Mouse (Mus musculus) gastrocnemius, adult 2 months (tissue): ENCODE measurements around the gene Btnl9. TPM values are rescaled to one million over a fixed set of nuclear protein-coding genes. Genes with fewer than 3 reads are reported as not detected.
"Not testable (repeated sequence)": the region's sequence is repeated elsewhere in the genome, so short reads cannot be mapped to it uniquely, and the experiment has no call there.

Source experiments
- DNase-seq: peaks from one replicate; pipeline ENCODE4 v3.0.0; 2022
- H3K27ac ChIP-seq: fragments of 200-600 bp; 2 replicates; pipeline ENCODE4 v1.8.1; 2022; ENCODE audit warnings: mild to moderate bottlenecking
- H3K4me3 ChIP-seq: fragments of 200-600 bp; 2 replicates; pipeline ENCODE4 v1.8.1; 2022; ENCODE audit warnings: mild to moderate bottlenecking, moderate library complexity
- CTCF ChIP-seq: fragments of 200-600 bp; IDR thresholded peaks from 2 replicates; pipeline ENCODE4 v1.8.1; 2022; ENCODE audit warnings: antibody characterized with exemption, mild to moderate bottlenecking, moderate library complexity
- intact Hi-C: fragments of 180-260 bp; cut with DNase I; formaldehyde crosslinking; loops from one replicate; pipeline ENCODE4 v1.15.1; 2025
- total RNA-seq, 2 experiments: library from RNA; stranded (reverse); gene quantifications; 2 replicates each; pipeline ENCODE4 v1.2.3; 2021

The Btnl9 gene
- total RNA-seq, 2 experiments from 2014 or later = 0.97 to 3.6 TPM

- Histone ChIP-seq H3K27ac (peak overlapping the region; percentile 98), H3K4me3 (peak overlapping the region; percentile 87)
- DNase-seq = peak; percentile 25
- TF ChIP-seq CTCF = no peak
- intact Hi-C loops = loop anchor here (2.0 to 10.0 kb wide), 2 partner anchors 42 to 388 kb away; partner anchors contain the start of genes Mgat1 and Trim41
Measured at GRCm38 (mm10) chr11:49202523-49203061, 15.6 kb upstream of the Btnl9 start.

GRCm38 (mm10) chr11:49202071-49202470, 15.1 kb upstream of the Btnl9 start:
- Histone ChIP-seq H3K4me3 (peak overlapping the region; percentile 87), H3K27ac (peak overlapping the region; percentile 98)
- intact Hi-C loops = loop anchor here (2.0 to 10.0 kb wide), 2 partner anchors 43 to 387 kb away; partner anchors contain the start of genes Mgat1 and Trim41
- TF ChIP-seq CTCF = no peak
- no peak for DNase-seq

- H3K27ac ChIP-seq = no peak overlapping the region
- intact Hi-C loops = loop anchor here (10.0 kb wide), 1 partner anchor 386 kb away; the partner anchor contains the start of gene Trim41
- no peak for TF ChIP-seq CTCF
- no peak overlapping the region for H3K4me3 ChIP-seq
- no peak for DNase-seq
Measured at GRCm38 (mm10) chr11:49201142-49201541, 14.2 kb upstream of the Btnl9 start.

GRCm38 (mm10) chr11:49200666-49201065, 13.7 kb upstream of the Btnl9 start:
- intact Hi-C loops = loop anchor here (10.0 kb wide), 1 partner anchor 386 kb away; the partner anchor contains the start of gene Trim41
- H3K4me3 ChIP-seq = no peak overlapping the region
- DNase-seq = no peak
- no peak for TF ChIP-seq CTCF
- no peak overlapping the region for H3K27ac ChIP-seq

GRCm38 (mm10) chr11:49195819-49196322, 8.9 kb upstream of the Btnl9 start:
- intact Hi-C loops = no loop called here
- TF ChIP-seq CTCF = no peak
- H3K27ac ChIP-seq = peak overlapping the region; percentile 5; the same call in 1 of the 2 replicates
- 0 out of 2 replicates have a peak overlapping the region, but pooled peaks have one; percentile 19 for H3K4me3 ChIP-seq
- DNase-seq = no peak

- intact Hi-C loops, H3K27ac ChIP-seq, H3K4me3 ChIP-seq, DNase-seq: not testable (repeated sequence)
Measured at GRCm38 (mm10) chr11:49194771-49195170, 7.8 kb upstream of the Btnl9 start.

GRCm38 (mm10) chr11:49191083-49191482, 4.1 kb upstream of the Btnl9 start:
- intact Hi-C loops = no loop called here
- Histone ChIP-seq H3K4me3 (no peak overlapping the region), H3K27ac (no peak overlapping the region)
- no peak for DNase-seq
- TF ChIP-seq CTCF = no peak

GRCm38 (mm10) chr11:49189737-49190136, 2.8 kb upstream of the Btnl9 start:
- no peak overlapping the region for H3K4me3 ChIP-seq
- intact Hi-C loops = loop anchor here (1.0 kb wide), 1 partner anchor 82 kb away; no protein-coding TSS in a partner anchor
- no peak overlapping the region for H3K27ac ChIP-seq
- peak; percentile 78 for TF ChIP-seq CTCF
- peak; percentile 56 for DNase-seq

GRCm38 (mm10) chr11:49187701-49188100, 742 bp upstream of the Btnl9 start:
- intact Hi-C loops = no loop called here
- no peak for DNase-seq
- no peak for TF ChIP-seq CTCF
- H3K4me3 ChIP-seq = no peak overlapping the region
- 0 out of 2 replicates have a peak overlapping the region, but pooled peaks have one; percentile 13 for H3K27ac ChIP-seq

- TF ChIP-seq CTCF = peak; percentile 19; the same call in 1 of the 2 replicates
- no peak for DNase-seq
- H3K27ac ChIP-seq = peak overlapping the region; percentile 46
- H3K4me3 ChIP-seq = peak overlapping the region; percentile 48
- intact Hi-C loops = no loop called here
Measured at GRCm38 (mm10) chr11:49186452-49186851, 507 bp downstream of the Btnl9 start.

GRCm38 (mm10) chr11:49183172-49183571, 3.8 kb downstream of the Btnl9 start:
- no peak for TF ChIP-seq CTCF
- no peak overlapping the region for H3K4me3 ChIP-seq
- no peak for DNase-seq
- intact Hi-C loops = no loop called here
- no peak overlapping the region for H3K27ac ChIP-seq

- H3K27ac ChIP-seq, H3K4me3 ChIP-seq, DNase-seq, intact Hi-C loops: not testable (repeated sequence)
Measured at GRCm38 (mm10) chr11:49176047-49176779, 10.7 kb downstream of the Btnl9 start.

- no peak overlapping the region for H3K27ac ChIP-seq
- DNase-seq = no peak
- intact Hi-C loops = no loop called here
- no peak overlapping the region for H3K4me3 ChIP-seq
- no peak for TF ChIP-seq CTCF
Measured at GRCm38 (mm10) chr11:49175345-49175744, 11.6 kb downstream of the Btnl9 start.
